Mouse (Mus musculus): Measurements from ENCODE around the gene Gpr4.

The Gpr4 gene

DNA sequence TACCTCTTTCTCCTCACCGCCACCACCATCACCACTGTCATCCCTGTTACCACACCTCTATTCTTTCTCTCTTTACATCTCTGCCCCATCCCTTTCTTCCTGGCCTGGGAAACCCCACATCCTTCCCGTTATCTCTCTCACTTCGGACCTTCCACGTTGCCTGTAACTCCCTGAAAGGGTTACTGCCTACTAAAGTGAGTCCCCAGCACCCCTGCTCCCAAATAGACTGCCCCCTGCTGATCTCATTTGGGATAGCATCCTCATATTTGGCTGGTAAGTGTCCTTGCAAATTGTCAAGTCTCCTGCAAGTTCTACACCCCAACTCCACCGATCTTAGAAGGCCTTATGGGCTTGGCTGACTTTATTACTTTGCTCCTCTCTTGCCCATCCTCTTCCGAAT is 15.7 kb upstream of the Gpr4 start:
- DNase-seq: peak; percentile 46 to 55

DNA sequence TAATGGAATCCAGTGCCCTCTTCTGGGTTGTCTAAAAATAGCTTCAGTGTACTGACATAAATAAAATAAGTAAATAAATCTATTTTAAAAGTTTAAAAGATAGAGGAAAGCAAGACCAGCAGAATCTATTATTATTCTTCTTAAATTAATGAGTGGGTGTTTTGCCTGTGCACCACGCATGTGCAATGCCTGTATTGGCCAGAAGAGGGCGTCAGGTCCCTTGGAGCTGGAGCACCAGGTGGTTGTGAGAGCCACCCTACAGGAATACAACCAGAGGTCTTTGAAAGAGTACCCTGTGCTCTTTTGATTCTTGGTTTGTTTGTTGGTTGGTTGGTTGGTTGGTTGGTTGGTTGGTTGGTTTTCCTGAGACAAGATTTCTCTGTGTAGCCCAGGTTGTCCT is 14.4 kb upstream of the Gpr4 start:
- DNase-seq: peak; percentile 63 to 65

DNA sequence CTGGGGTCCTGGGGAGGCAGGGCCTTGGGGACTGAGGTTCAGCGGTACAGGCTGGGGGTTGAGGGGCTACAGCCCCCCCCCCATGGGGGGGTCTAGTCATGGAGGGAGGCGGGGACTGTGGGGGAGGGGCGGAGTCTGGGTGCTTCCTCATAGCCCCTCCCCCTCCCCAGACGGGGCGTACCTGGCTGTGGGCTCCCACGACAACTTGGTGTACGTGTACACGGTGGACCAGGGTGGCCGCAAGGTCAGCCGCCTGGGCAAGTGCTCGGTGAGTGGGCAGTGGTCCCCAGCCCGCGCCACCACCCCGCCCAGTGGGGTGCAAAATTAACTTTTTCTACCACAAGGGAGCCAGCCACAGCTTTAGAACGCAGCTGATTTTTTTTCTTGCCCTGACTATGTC is 10.7 kb upstream of the Gpr4 start:
- no peak for DNase-seq

DNA sequence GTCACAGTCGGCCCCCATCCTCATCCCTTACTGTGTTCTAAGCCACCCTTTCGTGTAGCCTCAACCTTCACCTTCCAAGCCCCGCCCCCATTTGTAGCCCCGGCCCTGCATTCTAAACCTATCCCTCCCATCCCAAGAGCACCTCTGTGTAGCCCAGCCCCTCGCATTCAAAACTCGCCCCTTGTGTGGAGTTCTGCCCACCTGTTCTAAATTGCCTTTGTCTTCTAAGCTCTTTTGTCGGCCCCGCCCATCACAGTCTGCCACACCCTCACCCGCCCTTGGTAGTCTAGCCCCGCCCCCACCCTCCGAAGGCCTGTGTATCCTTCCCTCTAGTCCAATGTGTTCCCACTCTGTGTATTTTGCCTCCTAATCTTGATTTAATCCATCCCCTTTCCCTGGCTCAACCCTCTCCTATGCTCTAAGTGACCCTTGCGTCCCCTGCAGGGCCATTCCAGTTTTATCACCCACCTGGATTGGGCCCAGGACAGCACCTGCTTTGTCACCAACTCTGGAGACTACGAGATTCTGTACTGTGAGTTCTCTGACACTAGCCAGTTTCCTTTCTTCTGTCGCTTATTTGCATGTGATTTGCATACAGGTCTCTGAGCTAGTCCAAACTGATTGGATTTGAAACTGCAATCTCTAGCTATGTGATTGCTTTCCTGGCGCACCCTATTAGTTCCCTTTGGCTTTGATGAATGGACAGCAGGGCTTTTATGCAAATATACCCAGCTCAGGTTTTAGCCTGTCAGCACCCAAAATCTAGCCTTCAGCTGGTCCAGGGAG is 10.1 kb upstream of the Gpr4 start:
- no peak for DNase-seq

DNA sequence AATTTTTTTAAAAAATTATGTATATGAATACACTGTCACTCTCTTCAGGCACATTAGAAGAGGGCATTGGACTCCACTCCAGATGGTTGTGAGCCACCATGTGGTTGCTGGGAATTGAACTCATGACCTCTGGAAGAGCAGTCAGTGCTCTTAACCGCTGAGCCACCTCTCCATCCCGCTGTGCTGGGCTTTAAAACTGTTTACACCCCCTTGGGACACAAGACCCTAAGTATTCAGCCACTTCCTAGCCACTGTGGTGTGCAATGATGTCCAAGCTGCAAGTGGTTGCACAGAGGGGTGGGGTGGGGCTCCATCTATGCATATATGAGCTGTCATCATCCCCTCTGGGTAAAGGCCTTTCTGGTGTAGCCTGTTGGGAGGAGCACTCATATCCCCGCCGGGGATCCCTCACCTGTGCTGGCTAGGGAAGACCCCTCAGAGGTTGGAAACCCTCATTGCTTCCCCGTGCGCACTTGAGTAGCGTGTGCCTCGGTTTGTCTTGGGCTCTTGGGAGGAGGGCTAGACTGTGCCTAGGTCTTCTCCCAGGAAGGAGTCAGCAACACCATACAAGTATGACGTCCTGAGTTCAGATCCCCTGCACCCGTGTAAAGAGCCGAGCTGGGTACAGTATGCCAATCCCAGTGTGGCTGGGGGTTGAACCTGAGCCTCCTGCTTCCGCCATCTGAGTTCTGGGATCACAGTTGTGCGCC is 4.0 kb upstream of the Gpr4 start:
- DNase-seq: no peak

DNA sequence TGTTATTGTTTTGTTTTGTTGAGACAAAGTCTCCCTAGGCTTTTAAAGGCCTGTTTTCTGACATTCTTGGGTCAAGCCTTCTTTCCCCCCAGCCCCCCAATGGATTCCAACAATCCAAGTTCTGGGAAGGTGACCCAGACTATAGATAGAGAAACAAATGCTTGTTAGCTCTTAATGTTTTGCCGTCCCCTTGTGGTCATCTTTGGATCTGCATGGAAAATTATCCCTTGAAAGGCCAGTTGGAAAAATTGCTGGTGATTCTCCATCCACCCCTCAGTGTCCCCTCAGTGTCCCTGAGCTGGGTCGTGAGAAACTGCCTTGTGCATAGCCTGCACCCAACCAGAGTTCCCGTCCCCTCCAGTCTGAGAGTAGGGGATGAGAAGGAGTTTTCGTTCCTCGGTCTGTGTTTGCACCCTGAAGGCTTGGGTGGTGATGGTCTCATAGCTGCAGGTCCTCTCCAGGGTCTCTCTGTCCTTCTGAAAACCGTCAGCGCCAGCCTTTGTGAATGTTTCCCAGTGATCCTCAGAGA is 3.3 kb upstream of the Gpr4 start:
- DNase-seq: peak; percentile 58 to 69

DNA sequence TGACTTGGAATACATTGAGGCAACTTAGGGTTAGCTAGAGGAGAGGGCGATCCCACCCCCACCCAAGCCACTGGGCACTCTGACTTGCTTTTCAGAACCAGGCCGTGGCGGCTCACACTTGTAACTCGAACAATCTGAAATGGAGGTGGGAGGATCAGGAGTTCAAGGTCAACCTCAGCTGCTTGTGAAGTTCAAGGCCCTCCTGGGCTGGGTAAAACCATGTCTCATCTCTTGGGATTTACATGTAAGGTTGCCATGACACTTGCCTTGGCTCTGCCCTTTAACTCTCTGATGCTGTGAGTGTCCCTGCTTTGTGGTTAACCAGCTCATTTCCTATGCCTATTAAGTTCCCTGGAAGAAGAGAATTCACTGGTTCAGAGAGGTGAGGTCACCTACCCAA is 2.8 kb upstream of the Gpr4 start:
- DNase-seq: no peak

DNA sequence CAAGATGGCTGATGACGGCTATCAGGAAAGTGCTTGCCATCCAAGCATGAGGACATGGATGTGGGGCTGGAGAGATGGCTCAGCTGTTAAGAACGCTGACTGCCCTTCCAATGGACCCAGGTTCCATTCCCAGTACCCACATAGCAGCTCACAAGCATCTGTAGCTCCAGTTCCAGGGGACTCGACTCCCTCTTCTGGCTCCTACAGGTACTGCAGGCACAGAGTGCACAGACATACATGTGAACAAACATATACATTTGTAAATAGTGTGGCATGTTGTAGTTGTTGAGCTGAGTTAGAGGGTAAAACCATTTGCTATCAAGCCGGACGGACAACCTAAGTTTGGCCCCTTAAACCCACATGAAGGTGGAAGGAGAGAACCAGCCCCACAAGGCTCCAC is 2.3 kb upstream of the Gpr4 start:
- DNase-seq: no peak

DNA sequence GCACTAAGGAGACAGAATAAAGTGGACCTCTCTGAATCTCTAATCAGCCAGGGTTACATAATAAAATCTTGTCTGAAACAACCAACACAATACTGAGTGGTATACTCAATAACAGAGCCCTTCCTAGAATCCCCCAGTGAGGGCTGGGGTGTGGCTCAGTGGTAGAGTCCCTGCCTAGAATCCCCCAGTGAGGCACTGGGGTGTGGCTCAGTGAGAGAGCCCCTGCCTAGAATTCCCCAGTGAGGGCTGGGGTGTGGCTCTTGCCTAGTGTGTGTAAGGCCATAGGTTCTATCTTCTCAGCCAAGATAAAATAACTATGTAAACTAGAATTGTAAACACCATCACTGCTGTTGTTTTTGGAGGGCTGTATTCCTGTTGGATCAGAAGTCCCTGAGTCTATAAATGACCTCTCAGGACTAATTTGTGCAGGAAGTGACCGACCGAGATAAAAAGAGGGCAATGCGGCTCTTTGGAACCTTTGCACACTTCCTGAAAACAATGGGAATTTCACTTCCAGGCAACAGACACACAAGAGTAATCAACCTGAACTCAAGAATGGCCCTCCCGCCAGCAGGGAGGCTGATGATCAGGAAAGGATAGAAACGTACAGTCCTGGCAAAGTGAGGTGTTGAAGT is 1.2 kb upstream of the Gpr4 start:
- no peak for DNase-seq

DNA sequence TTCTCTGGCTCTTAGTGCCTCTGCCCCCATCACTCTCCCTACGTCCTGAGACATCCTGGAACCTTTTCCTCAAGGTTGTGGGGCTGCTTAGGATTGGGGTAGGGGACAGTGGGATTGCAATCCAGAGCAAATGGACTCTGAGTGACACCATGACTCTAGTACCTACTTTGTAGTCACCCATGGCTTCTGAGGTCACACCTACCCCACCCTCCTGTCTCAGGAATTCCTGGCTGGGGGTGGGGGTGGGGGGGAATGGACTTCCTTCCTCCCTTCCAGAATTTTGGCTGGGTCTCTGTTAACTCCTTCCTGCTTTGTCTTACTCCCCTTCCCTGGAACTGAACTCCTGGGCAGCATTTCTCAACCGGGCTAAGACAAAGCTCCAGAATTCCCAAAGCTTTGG is 1.0 kb downstream of the Gpr4 start:
- no peak for DNase-seq

DNA sequence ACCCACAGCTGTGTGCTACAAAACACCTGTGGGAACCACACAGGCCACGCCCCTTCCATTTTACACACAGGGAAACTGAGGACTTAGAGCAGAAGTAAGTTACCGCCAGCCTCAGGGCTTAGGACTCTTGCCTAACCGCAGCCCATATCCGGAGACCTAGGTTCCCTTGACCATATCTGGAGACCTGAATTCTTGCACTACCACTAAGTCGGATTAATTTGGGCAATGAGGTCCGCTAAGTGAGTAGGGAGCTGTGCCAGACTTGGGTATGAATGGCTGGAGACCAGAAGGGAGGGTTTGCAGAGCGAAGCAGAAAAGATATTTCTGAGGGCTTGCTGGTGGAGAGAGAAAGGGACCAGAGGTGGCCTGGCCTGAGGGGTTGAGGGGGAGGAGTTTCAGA is 2.0 kb downstream of the Gpr4 start:
- DNase-seq: no peak

DNA sequence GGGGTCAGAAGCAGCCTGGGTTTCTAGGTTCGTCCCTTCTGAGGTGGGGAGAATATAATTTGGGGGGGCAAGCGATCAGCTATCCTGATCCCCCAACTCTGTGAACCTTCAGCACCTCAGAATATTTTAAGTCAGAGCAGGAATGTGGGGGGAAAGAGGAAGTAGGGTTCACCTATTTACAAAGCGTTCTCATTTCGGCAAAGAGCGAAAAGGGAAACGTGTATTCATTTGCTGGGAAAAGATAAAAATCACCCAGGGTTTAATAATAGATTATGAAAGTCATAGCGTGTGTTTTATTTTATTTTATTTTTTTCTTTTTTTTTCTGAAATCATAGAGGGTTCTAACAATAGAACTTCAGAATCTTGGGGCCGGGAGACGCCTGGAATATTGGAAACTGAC is 2.6 kb downstream of the Gpr4 start:
- no peak for DNase-seq

DNA sequence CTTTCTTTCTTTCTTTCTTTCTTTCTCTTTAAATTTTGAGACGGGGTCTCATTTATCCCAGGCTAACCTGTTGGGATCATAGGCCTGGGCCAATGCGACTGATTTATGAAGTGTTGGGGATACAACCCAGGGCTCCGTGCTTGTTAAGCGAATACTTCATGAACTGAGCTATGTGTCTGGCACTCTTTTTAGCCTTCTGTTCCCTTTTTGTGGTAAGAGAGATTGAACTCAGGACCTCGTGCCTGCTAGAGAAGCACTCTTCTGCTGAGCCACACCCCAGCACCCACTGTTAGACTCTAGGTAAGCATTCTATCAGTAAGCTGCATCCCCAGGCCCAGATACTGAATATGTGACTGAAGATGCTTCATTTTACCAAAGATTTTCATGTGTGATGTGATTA is 5.2 kb downstream of the Gpr4 start:
- DNase-seq: no peak

DNA sequence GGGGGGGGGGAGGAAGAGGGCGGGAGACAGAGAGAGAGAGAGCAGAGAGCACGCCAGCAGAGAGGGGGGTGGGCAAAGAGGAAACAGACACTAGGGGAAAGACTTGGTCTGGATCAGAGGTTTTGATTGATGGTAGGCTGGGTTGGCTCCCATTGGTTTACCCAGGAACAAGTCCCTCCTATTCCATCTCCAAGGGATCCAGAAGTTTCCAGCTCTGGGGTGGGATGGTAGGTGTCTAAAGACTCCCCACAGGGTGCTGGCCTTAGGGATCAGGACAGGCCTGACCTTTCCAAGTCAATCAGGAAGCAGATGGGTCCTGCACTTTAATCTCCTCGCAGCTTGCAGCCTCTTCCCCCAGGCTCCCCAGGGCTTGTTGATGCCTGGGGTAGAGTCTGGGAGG is 5.6 kb downstream of the Gpr4 start:
- peak in 1 of 2 experiments; percentile 38 for DNase-seq

DNA sequence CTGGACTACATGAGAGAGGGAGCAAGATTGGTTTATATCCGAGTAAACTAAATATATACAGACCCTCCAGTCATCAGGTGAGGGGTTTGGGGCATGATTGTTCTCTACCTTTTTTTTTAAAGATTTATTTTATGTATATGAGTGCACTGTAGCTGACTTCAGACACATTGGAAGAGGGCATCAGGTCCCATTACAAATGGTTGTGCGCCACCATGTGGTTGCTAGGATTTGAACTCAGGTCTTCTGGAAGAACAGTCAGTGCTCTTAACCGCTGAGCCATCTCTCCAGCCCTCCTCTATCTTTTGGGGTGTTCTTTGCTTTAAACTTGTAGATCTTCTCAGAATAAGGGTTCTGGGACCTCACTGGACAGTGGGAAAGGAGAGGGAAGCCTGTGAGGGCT is 7.7 kb downstream of the Gpr4 start:
- no peak for DNase-seq

DNA sequence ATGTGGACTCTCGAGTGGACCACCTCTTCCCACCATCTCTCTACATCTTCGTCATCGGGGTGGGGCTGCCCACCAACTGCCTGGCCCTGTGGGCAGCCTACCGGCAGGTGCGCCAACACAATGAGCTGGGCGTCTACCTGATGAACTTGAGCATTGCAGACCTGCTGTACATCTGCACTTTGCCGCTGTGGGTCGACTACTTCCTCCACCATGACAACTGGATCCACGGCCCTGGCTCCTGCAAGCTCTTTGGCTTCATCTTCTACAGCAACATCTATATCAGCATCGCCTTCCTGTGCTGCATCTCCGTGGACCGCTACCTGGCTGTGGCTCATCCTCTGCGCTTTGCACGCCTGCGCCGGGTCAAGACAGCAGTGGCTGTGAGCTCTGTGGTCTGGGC is 9.9 kb downstream of the Gpr4 start:
- DNase-seq: no peak

DNA sequence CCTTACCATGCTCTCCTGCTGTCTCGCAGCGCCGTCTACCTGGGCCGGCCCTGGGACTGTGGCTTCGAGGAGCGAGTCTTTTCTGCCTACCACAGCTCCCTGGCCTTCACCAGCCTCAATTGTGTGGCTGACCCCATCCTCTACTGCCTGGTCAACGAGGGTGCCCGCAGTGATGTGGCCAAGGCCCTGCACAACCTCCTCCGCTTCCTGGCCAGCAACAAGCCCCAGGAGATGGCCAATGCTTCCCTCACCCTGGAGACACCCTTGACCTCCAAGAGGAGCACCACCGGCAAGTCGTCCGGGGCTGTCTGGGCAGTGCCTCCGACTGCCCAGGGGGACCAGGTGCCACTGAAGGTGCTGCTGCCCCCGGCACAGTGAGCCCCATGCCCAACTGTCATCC is 10.5 kb downstream of the Gpr4 start:
- DNase-seq: no peak

DNA sequence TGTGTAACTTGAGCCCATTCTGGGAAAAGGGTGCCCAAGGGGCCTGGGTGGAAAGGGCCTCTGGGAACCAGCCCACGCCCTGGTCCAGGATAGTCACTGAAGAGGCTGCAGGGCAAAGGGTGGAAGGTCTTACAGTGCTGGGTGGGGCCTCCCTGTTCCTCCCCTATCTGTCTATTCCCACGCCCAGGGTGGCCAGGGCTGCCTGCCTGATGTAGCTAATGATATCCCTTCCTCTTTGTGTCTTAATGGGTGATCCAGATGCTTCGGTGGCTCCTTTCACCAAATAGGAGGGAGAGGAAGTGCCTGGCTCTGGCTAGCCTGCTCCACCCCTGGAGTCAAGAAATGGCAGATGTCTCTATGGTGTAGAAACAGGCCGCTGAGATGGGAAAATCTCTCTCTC is 12.6 kb downstream of the Gpr4 start:
- no peak for DNase-seq

DNA sequence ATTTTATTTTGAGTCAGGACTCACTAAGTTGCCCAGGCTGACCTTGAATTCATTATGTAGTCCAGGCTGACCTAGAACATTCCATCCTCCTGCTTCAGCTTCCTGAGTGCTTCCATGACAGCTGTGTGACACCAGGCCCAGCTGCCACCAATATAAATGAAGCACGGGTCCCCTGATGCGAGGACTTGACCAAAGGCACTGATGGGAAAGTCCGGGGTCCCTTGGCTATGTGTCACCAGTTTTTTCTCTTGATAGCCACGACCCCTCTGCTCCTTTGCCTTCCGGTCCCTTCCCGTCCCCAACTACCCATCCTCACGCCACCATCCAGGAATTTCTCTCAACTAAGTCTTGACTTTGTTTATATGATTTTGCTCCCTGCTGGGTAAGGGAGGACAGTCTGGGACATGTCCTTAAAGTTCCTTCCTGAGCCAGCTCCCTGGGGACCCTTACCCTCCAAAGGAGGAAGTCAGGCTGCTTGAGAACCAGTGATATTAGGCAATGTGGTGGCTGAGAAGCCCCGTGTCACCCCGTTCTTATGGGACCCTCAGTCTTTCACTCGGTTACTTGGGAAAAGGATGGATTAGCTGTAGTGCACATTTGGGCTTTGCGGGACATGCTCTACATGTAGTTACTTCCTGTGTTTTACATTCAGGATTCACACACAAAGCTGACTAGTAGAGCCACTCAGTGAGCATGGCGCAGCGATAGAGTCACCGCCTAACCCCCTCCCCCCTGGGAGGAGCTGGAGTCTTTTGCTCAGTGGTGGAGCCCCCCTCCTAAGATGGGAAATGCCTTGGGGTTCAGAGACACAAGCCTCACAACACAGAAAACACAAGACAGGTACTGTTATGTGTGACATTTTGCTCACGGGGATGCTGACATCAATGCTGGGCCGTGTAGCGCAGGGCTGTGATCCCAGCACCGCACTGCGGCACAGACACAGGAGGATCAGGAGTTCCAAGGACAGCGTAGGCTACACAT is 14.8 kb downstream of the Gpr4 start:
- DNase-seq: peak; percentile 48 to 68

DNA sequence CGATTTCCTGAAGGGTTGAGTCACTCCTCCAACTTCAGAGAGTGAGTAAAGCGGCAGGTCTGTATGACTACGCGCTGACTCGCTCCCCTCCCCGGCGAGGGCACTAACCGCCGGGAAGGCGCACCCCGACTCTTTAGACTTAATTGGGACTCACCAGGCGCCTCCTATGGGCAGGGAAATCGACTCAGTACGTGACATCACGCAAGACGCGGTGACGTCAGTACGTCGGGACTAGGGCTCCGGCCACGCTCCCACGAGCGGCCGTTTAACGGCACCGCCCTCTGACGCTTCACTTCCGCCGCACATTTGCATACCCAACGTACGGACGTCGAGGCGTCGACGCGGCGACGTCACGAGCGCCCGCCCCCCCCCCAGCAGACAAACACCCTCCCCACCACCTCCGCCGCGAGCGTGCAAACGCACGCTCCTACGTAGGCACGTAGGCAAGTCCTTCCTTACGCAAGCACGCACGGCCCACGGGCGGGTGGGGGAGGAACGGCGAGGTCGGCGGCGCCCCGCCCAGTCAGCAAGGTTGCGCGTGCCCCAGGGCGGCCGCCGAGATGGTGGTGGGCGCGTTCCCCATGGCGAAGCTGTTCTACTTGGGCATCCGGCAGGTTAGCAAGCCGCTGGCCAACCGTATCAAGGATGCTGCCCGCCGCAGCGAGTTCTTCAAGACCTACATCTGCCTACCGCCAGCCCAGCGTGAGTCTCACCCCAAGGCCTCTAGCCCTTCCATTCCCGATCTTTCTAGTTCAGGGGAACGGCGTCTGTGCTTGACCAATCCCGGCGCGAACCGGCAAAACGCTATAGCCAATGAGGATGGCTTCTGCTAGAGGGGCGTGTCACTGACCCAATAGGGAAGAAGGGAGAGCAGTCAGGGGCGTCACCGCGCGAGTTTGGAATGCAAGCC is 15.8 kb downstream of the Gpr4 start, which contains the start of gene Opa3:
Gene Opa3 (plus strand): TSS at position 452 of the 910 bp plus-strand sequence.
- peak; percentile 100 for DNase-seq

DNA sequence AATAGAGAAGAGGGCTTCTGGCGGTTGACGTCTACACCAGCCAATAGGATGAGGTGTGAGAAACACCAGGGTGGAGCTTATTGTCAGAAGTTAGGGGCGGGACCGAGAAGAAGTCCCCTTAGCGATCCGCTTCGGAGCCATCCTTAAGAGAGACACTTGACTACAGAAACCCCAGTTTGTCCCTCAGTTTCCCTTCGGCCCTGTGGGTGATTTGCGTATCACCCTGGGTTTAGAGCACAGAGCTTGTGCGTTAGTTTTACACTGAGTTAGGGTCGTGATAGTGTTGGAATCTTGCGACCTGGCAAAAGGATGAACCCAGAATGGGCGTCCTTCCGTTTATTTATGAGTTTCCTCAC is 16.4 kb downstream of the Gpr4 start:
- DNase-seq: no peak

DNA sequence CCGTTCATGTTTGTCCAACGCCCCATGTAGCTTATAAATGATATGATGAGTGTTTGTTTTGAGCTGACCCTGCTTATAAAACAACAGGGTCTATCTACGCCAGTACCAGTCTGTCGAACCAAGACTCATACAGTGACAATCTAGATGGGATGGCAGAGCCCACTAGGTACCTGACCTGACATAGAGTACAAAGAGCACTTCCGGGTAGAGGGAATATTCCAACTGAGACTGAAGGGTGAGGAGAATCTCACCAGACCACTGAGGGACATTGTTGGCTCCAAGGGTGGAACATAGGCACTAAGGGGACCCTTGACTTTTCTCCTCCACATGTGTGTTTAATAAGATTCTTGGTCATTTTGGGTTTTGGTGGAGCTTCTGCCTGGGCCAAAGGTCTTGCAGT is 17.1 kb downstream of the Gpr4 start:
- no peak for DNase-seq
